Mouse (Mus musculus) liver, postnatal 0 days (tissue): Measurements from ENCODE around the gene Spen. TPM values are rescaled to one million over a fixed set of nuclear protein-coding genes. Genes with fewer than 3 reads are reported as not detected.

Experiments used
- ATAC-seq: fragments of 200-750 bp; cut with Nextera tagmentation; 2 replicates; pipeline ENCODE4 v1.8.0; 2017; ENCODE audit warnings: mild to moderate bottlenecking, moderate library complexity
- DNase-seq: peaks from one replicate; pipeline ENCODE4 v3.0.0-alpha.2; 2016
- H3K27ac ChIP-seq: fragments of 300-500 bp; sonication (generic); 2 replicates; pipeline ENCODE4 v1.5.1; 2014; ENCODE audit warnings: antibody characterized with exemption, moderate library complexity, mild to moderate bottlenecking, low read depth
- H3K27me3 ChIP-seq: fragments of 300-500 bp; sonication (generic); 2 replicates; pipeline ENCODE4 v1.6.1; 2014; ENCODE audit warnings: low read length, control low read depth, mixed read lengths; ENCODE audit not compliant: insufficient read depth
- H3K36me3 ChIP-seq: fragments of 300-500 bp; sonication (generic); replicated peaks from 2 replicates; pipeline ENCODE4 v1.6.1; 2014; ENCODE audit warnings: mild to moderate bottlenecking, control low read depth, low read length, moderate library complexity, mixed read lengths; ENCODE audit not compliant: insufficient read depth
- H3K4me1 ChIP-seq: fragments of 300-500 bp; sonication (generic); 2 replicates; pipeline ENCODE4 v1.6.1; 2014; ENCODE audit warnings: antibody characterized with exemption, mild to moderate bottlenecking, control low read depth; ENCODE audit not compliant: insufficient read depth
- H3K4me2 ChIP-seq: fragments of 300-500 bp; sonication (generic); 2 replicates; pipeline ENCODE4 v1.6.1; 2014; ENCODE audit warnings: low read depth, mild to moderate bottlenecking, low read length, moderate library complexity, mixed read lengths
- H3K4me3 ChIP-seq: fragments of 300-500 bp; sonication (generic); 2 replicates; pipeline ENCODE4 v1.5.1; 2014; ENCODE audit warnings: low read depth, low read length
- H3K9ac ChIP-seq: fragments of 300-500 bp; sonication (generic); replicated peaks from 2 replicates; pipeline ENCODE4 v1.6.1; 2014; ENCODE audit warnings: mild to moderate bottlenecking, moderate library complexity
- H3K9me3 ChIP-seq: fragments of 300-500 bp; sonication (generic); 2 replicates; pipeline ENCODE4 v1.6.1; 2016; ENCODE audit warnings: mild to moderate bottlenecking, control low read depth, low read length, mixed read lengths
- CTCF ChIP-seq: sonication (generic); IDR thresholded peaks from 2 replicates; pipeline ENCODE4 v1.5.1; 2016; ENCODE audit warnings: antibody characterized with exemption, low read depth
- EP300 ChIP-seq: IDR thresholded peaks from 2 replicates; pipeline ENCODE4 v1.6.1; 2016; ENCODE audit warnings: antibody characterized with exemption, low read depth, mild to moderate bottlenecking
- WGBS: fragments of 180-500 bp; shearing (Covaris S2); extraction: QIAGEN DNeasy Blood & Tissue Kit; methylation state at CpG from one replicate; pipeline ENCODE4 v1.1.7; 2014; ENCODE audit not compliant: insufficient replicate concordance; 5-methylcytosine and 5-hydroxymethylcytosine counted together
- polyA plus RNA-seq: library from polyadenylated mRNA; unstranded; fragments of >200 nt; fragmentation: Nextera tagmentation; extraction: Ambion mirVana; gene quantifications from 2 replicates; pipeline ENCODE4 v1.2.1, GENCODE M21; 2015

Gene Spen
- polyA plus RNA-seq, 1 experiment from 2014 or later: 3.0 TPM

- 58% methylated on average over 9 of the region's 9 CpGs for WGBS
- Histone ChIP-seq H3K27ac (no peak within 1 kb of the TSS), H3K9ac (no peak within 1 kb of the TSS), H3K4me3 (no peak within 1 kb of the TSS), H3K27me3 (peaks cover 12% of the 10 kb centered on the region; the same call in 1 of the 2 replicates), H3K4me1 (no peaks in the 10 kb centered on the region; the same call in 1 of the 2 replicates), H3K4me2 (no peak within 1 kb of the TSS), H3K36me3 (no peaks in the 10 kb centered on the region), H3K9me3 (no peaks in the 10 kb centered on the region)
- no peak for ATAC-seq
- DNase-seq: no peak
- TF ChIP-seq EP300: no peak
- TF ChIP-seq CTCF: no peak
Observed at GRCm38 (mm10) chr4:141420192-141420829, 118.1 kb downstream of the Spen start, which contains the start of gene Hspb7. TSS of gene Hspb7 (plus strand) at chr4:141420779.

- 0 out of 2 replicates have a peak, but pooled peaks cover 6% of the 10 kb centered on the region for H3K27me3 ChIP-seq
- no peaks in the 10 kb centered on the region for H3K9me3 ChIP-seq
- WGBS: 24% methylated on average over 27 of the region's 27 CpGs
- DNase-seq (peak; percentile 54), ATAC-seq (peak; percentile 41)
- TF ChIP-seq CTCF (no peak), EP300 (no peak)
- H3K27ac ChIP-seq: no peak overlapping the region
- no peak overlapping the region for H3K4me3 ChIP-seq
- no peaks in the 10 kb centered on the region; the same call in 1 of the 2 replicates for H3K4me1 ChIP-seq
- H3K9ac ChIP-seq: no peak overlapping the region
- H3K4me2 ChIP-seq: no peak overlapping the region
- no peaks in the 10 kb centered on the region for H3K36me3 ChIP-seq
Observed at GRCm38 (mm10) chr4:141419398-141420191, 118.8 kb downstream of the Spen start.

Other genes starting within 250 kb of the Spen start
- 1.5 and 2.4 TPM in 2 replicates for gene Epha2, start 237.4 kb downstream of the Spen start, polyA plus RNA-seq
- gene Fam131c, start 170.4 kb downstream of the Spen start, polyA plus RNA-seq: 0.53 and 0.96 TPM in 2 replicates
- not detected in 2 replicates for gene Clcnka, start 139.9 kb downstream of the Spen start, polyA plus RNA-seq
- gene Clcnkb, start 122.6 kb downstream of the Spen start, polyA plus RNA-seq: not detected in 2 replicates
- gene Hspb7, start 117.8 kb downstream of the Spen start, polyA plus RNA-seq: 0.04 and 0.49 TPM in 2 replicates
- gene Srarp, start 102.5 kb downstream of the Spen start, polyA plus RNA-seq: not detected in 2 replicates
- gene Zbtb17, start 93.9 kb downstream of the Spen start, polyA plus RNA-seq: 4.6 and 5.5 TPM in 2 replicates
- 1.5 and 1.8 TPM in 2 replicates for gene Fblim1, start 67.5 kb upstream of the Spen start, polyA plus RNA-seq
- 17.3 and 17.8 TPM in 2 replicates for gene Tmem82, start 80.0 kb upstream of the Spen start, polyA plus RNA-seq
- gene Slc25a34, start 85.2 kb upstream of the Spen start, polyA plus RNA-seq: 0.40 and 0.76 TPM in 2 replicates
- gene Plekhm2, start 126.3 kb upstream of the Spen start, polyA plus RNA-seq: 1.7 TPM in 2 replicates
- gene Rsc1a1, start 147.0 kb upstream of the Spen start, polyA plus RNA-seq: not detected in 2 replicates
- gene Ddi2, start 184.8 kb upstream of the Spen start, polyA plus RNA-seq: 21.7 and 22.6 TPM in 2 replicates
- gene Agmat, start 208.1 kb upstream of the Spen start, polyA plus RNA-seq: 101 and 105 TPM in 2 replicates